Mouse (Mus musculus): ENCODE data around the gene Mfsd4b1.

The Mfsd4b1 gene

DNA sequence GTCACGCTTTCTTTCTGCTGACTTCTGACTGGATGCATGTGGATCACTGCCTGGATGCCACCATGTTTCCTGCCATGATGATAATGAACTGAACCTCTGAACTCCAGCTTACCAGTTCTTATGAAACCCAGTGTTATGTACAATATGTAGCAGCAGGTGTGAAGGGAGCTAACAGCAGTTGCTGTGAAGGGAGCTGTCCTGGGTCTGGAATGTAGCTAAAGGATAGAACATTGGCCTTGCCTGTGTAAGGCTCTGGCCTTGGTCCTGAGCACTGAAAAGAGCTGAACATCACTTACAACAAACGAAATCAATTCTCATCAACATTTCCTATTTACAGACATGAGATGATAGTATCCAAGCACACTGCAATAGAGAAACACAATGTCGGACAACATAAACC is 57.6 kb downstream of the Mfsd4b1 start:
- in situ Hi-C loops (cut with MseI, MboI) = no loop called here

DNA sequence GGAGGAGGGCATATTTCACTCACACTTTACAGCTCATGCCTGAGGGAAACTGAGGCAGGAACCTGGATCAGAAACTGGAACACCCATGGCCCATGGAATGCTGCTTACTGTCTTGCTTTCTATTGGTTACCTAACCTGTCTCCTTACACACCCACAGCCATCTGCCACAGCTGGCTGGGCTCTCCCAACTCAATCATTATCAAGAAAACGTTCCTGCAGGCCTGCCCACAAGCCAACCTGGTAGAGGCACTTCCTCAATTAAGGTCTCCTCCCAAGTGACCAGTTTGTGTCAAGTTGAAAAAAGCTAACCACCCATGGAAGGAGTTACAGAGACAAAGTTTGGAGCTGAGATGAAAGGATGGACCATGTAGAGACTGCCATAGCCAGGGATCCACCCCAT is 63.2 kb downstream of the Mfsd4b1 start:
- in situ Hi-C loops (cut with MseI, MboI) = no loop called here

DNA sequence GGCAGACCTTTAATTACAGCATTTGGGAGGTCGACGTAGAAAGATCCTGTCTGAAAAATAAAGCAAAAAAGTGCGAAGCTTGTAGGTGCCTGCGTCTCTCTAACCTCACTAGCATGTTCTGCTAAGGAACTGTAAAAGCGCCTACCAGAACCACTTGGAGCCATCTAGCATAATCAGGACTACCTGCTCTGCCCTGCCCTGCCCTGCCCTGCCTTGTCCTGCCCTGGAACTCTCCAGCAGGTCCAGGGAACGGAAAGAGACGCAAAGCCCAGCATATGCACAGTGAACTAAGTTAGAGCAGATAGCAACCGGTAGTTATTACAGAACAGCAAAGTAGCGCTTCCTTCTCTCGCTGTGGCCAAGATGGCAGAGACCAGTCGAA is 64.6 kb downstream of the Mfsd4b1 start:
- in situ Hi-C loops (cut with MseI, MboI) = no loop called here

DNA sequence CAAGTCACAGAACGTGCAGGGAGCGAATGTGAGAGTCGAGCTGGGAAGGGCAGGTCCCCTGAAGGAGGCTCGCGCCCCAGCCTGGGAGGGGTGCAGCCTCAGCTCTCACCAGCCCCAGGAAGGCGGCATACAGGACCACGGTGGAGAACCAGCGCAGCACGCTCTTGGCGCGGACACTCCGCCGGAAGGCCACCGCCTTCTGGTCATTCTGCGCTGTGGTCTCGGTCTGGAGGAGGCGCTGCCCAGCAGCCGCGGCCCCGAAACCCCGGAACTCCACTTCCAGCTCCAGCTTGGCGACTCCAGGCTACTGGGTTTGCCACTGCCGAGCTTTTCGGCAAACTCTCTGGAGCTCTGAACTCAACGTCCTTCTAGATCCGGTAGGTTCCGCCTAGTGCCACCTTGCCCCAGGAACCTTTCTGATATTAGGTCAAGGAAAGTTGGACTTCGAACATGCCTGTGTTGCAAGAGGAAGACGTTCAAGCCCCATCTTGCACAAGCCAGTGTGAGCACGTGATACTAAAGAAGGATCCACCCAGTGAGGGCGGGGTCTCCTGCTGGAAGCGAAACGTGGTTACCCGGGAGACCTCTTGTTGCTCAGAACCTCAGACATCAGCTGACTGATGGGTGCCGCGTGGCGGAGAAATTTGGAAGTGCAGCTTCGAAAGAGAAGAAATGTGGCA is 65.2 kb downstream of the Mfsd4b1 start, which contains the start of gene Mfsd4b3:
Gene Mfsd4b3, minus strand, starts transcription at position 393 of the 680 bp plus-strand sequence.
- in situ Hi-C loops (cut with MseI, MboI) = no loop called here

DNA sequence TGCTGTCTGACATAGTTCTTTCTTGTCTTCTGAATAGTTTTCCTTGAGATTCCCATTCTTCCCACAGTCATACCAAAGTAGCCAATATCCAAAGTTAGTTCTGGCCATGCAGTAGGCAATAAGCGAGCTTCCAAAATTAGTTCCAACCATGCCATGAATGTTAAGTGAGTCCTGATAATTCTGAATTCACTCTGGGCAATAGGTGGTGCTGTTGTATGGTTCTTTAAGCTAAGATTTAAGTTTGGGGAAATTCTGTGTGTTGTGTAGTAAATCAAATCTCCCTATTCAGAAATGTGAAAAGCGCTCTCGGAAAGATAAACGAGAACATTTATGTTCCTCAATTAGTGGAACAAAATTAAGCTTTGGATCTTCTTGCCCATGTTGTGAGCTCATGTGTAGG is 66.8 kb downstream of the Mfsd4b1 start:
- in situ Hi-C loops (cut with MseI, MboI) = no loop called here

DNA sequence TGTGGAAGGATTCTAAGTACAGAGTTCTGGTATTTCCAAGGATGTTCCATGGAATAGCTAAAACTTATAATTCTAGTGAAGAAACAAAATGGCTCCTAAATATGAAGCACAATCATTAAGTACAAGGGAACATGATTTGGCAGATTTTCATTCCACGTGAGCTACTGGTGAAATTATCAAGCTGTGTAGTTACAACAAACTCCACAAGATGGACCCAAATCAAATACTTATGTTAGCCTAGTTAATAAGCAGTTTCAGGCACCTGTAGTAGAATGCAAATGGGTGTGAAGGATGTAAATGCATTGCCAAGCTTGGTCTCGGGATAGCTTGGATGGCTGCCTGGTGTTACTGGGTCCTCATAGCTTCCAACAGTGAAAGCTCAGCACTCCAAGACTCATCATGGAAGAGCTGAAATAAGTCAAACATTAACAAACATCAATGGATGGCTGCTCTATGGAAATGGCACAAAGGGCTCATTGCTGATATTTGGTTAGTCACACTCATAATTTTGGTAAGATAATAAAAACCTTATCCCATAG is 68.7 kb downstream of the Mfsd4b1 start:
- in situ Hi-C loops (cut with MseI, MboI) = no loop called here

DNA sequence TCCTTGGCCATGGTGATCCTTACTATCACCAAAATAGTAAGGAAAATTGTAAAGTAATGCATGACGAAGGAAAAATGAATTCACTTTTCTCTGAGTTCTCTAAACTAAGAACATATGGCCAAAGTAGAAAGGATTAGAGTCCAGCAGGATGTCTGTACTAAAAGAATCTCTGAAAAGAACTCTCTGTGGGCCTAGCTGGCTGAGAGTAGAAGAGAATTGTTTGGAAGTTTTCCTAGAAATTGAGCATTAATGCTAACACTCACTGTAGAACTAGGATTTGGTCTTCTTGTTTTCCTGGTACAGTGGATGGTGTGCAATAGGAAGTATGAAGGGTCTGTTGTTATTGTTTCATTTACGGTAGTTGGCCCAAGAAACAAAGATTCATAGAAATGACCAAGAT is 69.9 kb downstream of the Mfsd4b1 start:
- in situ Hi-C loops (cut with MseI, MboI) = no loop called here
